Mouse (Mus musculus) liver, adult 2 months (tissue): ENCODE measurements around the gene Adamtsl3.

ENCODE experiments used
- CTCF ChIP-seq: fragments of 200-500 bp; IDR thresholded peaks from 2 replicates; pipeline ENCODE4 v1.5.1; 2011; ENCODE audit warnings: low read depth, low read length, control low read depth
- POLR2A ChIP-seq: fragments of 200-500 bp; IDR thresholded peaks from 2 replicates; pipeline ENCODE4 v1.6.1; 2011; ENCODE audit warnings: low read length, control low read depth; ENCODE audit not compliant: insufficient read depth; ENCODE audit errors: extremely low read depth

DNA sequence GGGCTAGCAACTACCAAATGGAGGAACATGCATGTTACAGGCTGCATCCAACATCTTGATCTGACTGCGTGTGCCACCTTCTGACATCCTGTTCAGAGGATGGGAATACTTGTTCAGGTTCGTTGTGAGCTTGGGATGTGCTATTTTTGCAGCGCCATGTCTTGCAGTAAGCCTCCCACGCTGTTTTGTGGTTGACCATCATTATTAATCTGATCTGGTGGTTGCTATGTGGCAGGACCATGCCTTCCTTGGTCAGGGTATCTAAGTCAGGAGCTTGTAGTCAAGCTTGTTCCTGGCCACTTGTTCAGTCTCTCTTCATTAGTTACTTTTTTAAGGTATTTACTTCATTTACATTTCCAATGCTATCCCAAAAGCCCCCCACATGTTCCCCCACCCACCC, 24.7 kb downstream of the Adamtsl3 start:
- TF ChIP-seq CTCF (no peak), POLR2A (no peak)
